Mouse (Mus musculus) MEL (cell line): ENCODE data around the gene Rpl41.

Experiments
- CHD1 ChIP-seq: IDR thresholded peaks from 2 replicates; pipeline ENCODE4 v1.6.1; 2012; ENCODE audit warnings: low read depth, mild to moderate bottlenecking, inconsistent platforms, low read length, improper control_type of control experiment
- CTCF ChIP-seq, 3 experiments: IDR thresholded peaks in 2 of 3; conservative IDR thresholded peaks in 1 of 3; 2 replicates each; pipeline ENCODE4 v1.5.1; 2011 to 2012; ENCODE audit warnings: low read length in 3 of 3, low read depth in 2 of 3, mild to moderate bottlenecking in 2 of 3, improper control_type of control experiment in 1 of 3, inconsistent platforms in 1 of 3, mixed read lengths in 1 of 3, moderate library complexity in 1 of 3; ENCODE audit not compliant: control insufficient read depth in 1 of 3, insufficient read depth in 1 of 3, poor library complexity in 1 of 3, severe bottlenecking in 1 of 3
- POLR2A ChIP-seq, 2 experiments: IDR thresholded peaks; 2 replicates each; pipeline ENCODE4 v1.6.1; 2011 to 2012; ENCODE audit warnings: low read length in 2 of 2, mild to moderate bottlenecking in 2 of 2, control low read depth in 1 of 2, improper control_type of control experiment in 1 of 2, low read depth in 1 of 2, moderate library complexity in 1 of 2; ENCODE audit not compliant: control insufficient read depth in 1 of 2, insufficient read depth in 1 of 2, poor library complexity in 1 of 2
- TCF12 ChIP-seq: IDR thresholded peaks from 2 replicates; pipeline ENCODE4 v1.6.1; 2014; ENCODE audit warnings: low read depth, mild to moderate bottlenecking, inconsistent platforms, low read length, improper control_type of control experiment, moderate library complexity
- USF1 ChIP-seq: IDR thresholded peaks from 2 replicates; pipeline ENCODE4 v1.6.1; 2014; ENCODE audit warnings: low read depth, mild to moderate bottlenecking, inconsistent platforms, low read length, improper control_type of control experiment, moderate library complexity

DNA sequence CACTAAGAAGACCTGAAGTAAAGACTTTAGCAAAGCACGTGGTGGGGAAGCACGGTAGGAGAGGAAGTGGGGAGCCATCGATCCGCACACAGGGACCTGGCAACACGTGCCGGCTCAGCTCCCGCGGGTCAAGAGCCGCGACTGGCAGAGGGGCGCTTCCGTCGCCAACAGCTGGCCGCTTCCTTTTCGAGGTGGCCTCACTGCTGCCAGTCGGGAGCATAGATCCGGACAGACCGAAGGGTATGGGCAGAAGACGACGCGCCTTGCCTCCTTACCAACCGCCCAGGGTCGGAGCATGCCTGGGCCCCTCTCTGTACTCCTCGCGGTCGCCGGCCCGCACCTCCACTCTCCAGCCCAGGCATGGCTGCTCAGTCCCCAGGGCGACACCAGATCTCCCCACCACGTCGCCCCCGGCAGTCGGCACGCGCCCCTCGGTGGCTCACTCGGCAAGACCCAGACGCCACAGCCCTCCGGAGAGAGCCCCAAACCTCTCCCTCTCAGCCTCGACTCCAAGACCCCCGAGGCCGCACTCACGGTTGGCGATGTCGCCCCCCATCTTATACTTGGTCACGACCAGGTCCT is 16.2 kb upstream of the Rpl41 start:
- no peak for TF ChIP-seq TCF12
- TF ChIP-seq POLR2A (IDR thresholded peaks at IDR 0.05; ENCODE audit: control insufficient read depth in 1 of 2, insufficient read depth in 1 of 2, low read depth in 1 of 2, low read length in 2 of 2, poor library complexity in 1 of 2): no peak; a peak in 1 of 4 replicates
- TF ChIP-seq USF1: peak; percentile 75
- no peak for TF ChIP-seq CTCF (IDR thresholded peaks at IDR 0.05 in 2 of 3, conservative IDR thresholded peaks at IDR 0.05 in 1 of 3; ENCODE audit: control insufficient read depth in 1 of 3, insufficient read depth in 1 of 3, low read depth in 2 of 3, low read length in 3 of 3, poor library complexity in 1 of 3, severe bottlenecking in 1 of 3)
- peak; percentile 91; the same call in 1 of the 2 replicates for TF ChIP-seq CHD1
